Mouse (Mus musculus) midbrain, postnatal 0 days (tissue): ENCODE results near the gene Tppp2. TPM values are rescaled to one million over a fixed set of nuclear protein-coding genes. Genes with fewer than 3 reads are reported as not detected.

ENCODE experiments used
- ATAC-seq: fragments of 200-750 bp; cut with Nextera tagmentation; 2 replicates; pipeline ENCODE4 v1.8.0; 2017; ENCODE audit warnings: moderate number of reproducible peaks, mild to moderate bottlenecking, moderate TSS enrichment, moderate library complexity; ENCODE audit not compliant: low FRiP score
- DNase-seq: peaks from one replicate; pipeline ENCODE4 v3.0.0-alpha.2; 2015; ENCODE audit warnings: low spot score
- H3K27ac ChIP-seq: fragments of 300-500 bp; sonication (generic); 2 replicates; pipeline ENCODE4 v1.5.1; 2014; ENCODE audit warnings: low read depth, mild to moderate bottlenecking, low read length, mixed read lengths
- H3K27me3 ChIP-seq: fragments of 300-500 bp; sonication (generic); 2 replicates; pipeline ENCODE4 v1.6.1; 2014; ENCODE audit warnings: low read length, control low read depth, mixed read lengths; ENCODE audit not compliant: insufficient read depth
- H3K36me3 ChIP-seq: fragments of 300-500 bp; sonication (generic); 2 replicates; pipeline ENCODE4 v1.6.1; 2014; ENCODE audit warnings: low read length, control low read depth, mixed read lengths; ENCODE audit not compliant: insufficient read depth
- H3K4me1 ChIP-seq: fragments of 300-500 bp; sonication (generic); 2 replicates; pipeline ENCODE4 v1.6.1; 2014; ENCODE audit warnings: mild to moderate bottlenecking, control low read depth, antibody characterized with exemption, low read length, mixed read lengths; ENCODE audit not compliant: insufficient read depth
- H3K4me2 ChIP-seq: fragments of 300-500 bp; sonication (generic); 2 replicates; pipeline ENCODE4 v1.6.1; 2014; ENCODE audit warnings: low read depth, mild to moderate bottlenecking, low read length, mixed read lengths; ENCODE audit not compliant: poor library complexity, severe bottlenecking
- H3K4me3 ChIP-seq: fragments of 300-500 bp; sonication (generic); 2 replicates; pipeline ENCODE4 v1.5.1; 2014; ENCODE audit warnings: low read depth, mild to moderate bottlenecking, low read length, moderate library complexity
- H3K9ac ChIP-seq: fragments of 300-500 bp; sonication (generic); replicated peaks from 2 replicates; pipeline ENCODE4 v1.6.1; 2014; ENCODE audit warnings: mild to moderate bottlenecking, low read length, moderate library complexity, mixed read lengths; ENCODE audit not compliant: poor library complexity, severe bottlenecking
- H3K9me3 ChIP-seq: fragments of 300-500 bp; sonication (generic); 2 replicates; pipeline ENCODE4 v1.6.1; 2016; ENCODE audit warnings: low read length, control low read depth
- CTCF ChIP-seq: IDR thresholded peaks from 2 replicates; pipeline ENCODE4 v1.5.1; 2016; ENCODE audit warnings: antibody characterized with exemption, mild to moderate bottlenecking
- WGBS: fragments of 180-500 bp; shearing (Covaris S2); extraction: QIAGEN DNeasy Blood & Tissue Kit; methylation state at CpG from one replicate; pipeline ENCODE4 v1.1.7; 2014; 5-methylcytosine and 5-hydroxymethylcytosine counted together
- polyA plus RNA-seq: library from polyadenylated mRNA; unstranded; fragments of >200 nt; fragmentation: Nextera tagmentation; extraction: Ambion mirVana; gene quantifications from 2 replicates; pipeline ENCODE4 v1.2.1, GENCODE M21; 2015
- total RNA-seq: library from RNA; depleted of rRNA; stranded (reverse); fragments of >200 nt; gene quantifications from 2 replicates; pipeline ENCODE4 v1.2.3, GENCODE M21; 2014; rRNA removed

Gene Tppp2
- total RNA-seq = not detected in 2 replicates
- not detected in 2 replicates for polyA plus RNA-seq

- DNase-seq = no peak
- Histone ChIP-seq H3K4me3 (no peak within 1 kb of the TSS), H3K9ac (no peak within 1 kb of the TSS), H3K36me3 (no peaks in the 10 kb centered on the region), H3K27me3 (no peaks in the 10 kb centered on the region; the same call in 1 of the 2 replicates), H3K9me3 (no peaks in the 10 kb centered on the region), H3K4me1 (no peaks in the 10 kb centered on the region; the same call in 1 of the 2 replicates), H3K27ac (no peak within 1 kb of the TSS), H3K4me2 (no peak within 1 kb of the TSS)
- no peak for ATAC-seq
- 89% methylated on average over 4 of the region's 4 CpGs for WGBS
- TF ChIP-seq CTCF = no peak
Observed at GRCm38 (mm10) chr14:51918125-51918524, at the start of gene Tppp2. Tppp2 (plus strand) TSS chr14:51918425.

DNA sequence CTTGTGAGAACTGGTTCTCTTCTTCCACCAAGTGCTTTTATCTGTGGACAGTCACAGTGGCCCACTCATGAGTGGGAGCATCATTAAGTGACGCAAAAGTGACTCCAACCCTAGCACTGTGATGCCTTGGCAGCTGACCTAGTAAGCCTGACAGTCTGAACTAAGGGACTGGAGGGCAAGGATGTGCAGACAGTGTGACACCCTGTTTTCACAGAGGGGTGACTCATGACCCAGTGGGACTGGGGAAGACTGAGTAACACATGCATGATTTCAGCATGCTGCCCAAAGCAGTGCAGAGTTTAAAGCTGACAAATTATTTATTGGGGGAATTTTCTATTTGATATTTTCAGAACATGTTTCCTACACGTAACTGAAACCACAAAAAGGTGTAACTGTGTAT, 47.5 kb upstream of the Tppp2 start:
- ATAC-seq (no peak), DNase-seq (no peak)
- H3K36me3 ChIP-seq = no peaks in the 10 kb centered on the region
- no peaks in the 10 kb centered on the region for H3K9me3 ChIP-seq
- H3K27ac ChIP-seq = no peak overlapping the region
- no peak overlapping the region for H3K9ac ChIP-seq
- no peaks in the 10 kb centered on the region for H3K4me1 ChIP-seq
- WGBS = 85% methylated on average over 2 of the region's 2 CpGs
- no peak overlapping the region for H3K4me3 ChIP-seq
- no peaks in the 10 kb centered on the region for H3K27me3 ChIP-seq
- H3K4me2 ChIP-seq = no peak overlapping the region
- no peak for TF ChIP-seq CTCF

GRCm38 (mm10) chr14:51871741-51872140, 46.5 kb upstream of the Tppp2 start:
- Histone ChIP-seq H3K27ac (no peak overlapping the region), H3K4me2 (no peak overlapping the region), H3K9me3 (no peaks in the 10 kb centered on the region), H3K4me3 (no peak overlapping the region), H3K4me1 (no peaks in the 10 kb centered on the region), H3K36me3 (no peaks in the 10 kb centered on the region), H3K9ac (no peak overlapping the region), H3K27me3 (no peaks in the 10 kb centered on the region)
- DNase-seq (no peak), ATAC-seq (no peak)
- 73% methylated on average over 9 of the region's 9 CpGs for WGBS
- TF ChIP-seq CTCF = no peak

DNA sequence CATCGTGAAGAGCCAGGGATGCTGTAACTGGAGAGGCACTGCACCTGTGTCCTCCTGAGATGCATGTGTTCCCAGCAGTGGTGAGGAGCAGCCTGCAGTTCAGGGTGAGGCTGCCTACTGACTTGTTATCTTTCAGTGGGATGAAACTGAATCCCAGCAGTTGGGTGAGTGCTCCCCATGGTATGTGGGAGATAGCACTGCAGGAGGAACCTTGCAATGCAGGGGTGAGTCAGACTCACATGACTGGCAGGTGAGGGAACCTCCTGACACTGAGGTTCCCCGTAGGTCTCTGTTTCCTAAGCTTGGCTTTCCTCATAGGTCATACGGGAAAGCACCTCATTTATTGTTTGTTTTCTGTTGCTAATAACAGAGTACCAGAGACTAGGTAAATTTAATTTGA, 40.7 kb upstream of the Tppp2 start:
- H3K4me2 ChIP-seq = no peak overlapping the region
- no peaks in the 10 kb centered on the region for H3K9me3 ChIP-seq
- no peak overlapping the region for H3K9ac ChIP-seq
- ATAC-seq (no peak), DNase-seq (no peak)
- no peak overlapping the region for H3K27ac ChIP-seq
- H3K36me3 ChIP-seq = no peaks in the 10 kb centered on the region
- H3K27me3 ChIP-seq = no peaks in the 10 kb centered on the region
- no peak overlapping the region for H3K4me3 ChIP-seq
- 80% methylated on average over 3 of the region's 3 CpGs for WGBS
- H3K4me1 ChIP-seq = no peaks in the 10 kb centered on the region
- no peak for TF ChIP-seq CTCF

- under 1% methylated on average over 4 of the region's 4 CpGs for WGBS
- H3K9me3 ChIP-seq = no peaks in the 10 kb centered on the region
- H3K4me3 ChIP-seq = peak overlapping the region; percentile 65
- peaks cover 8% of the 10 kb centered on the region for H3K36me3 ChIP-seq
- peak; percentile 87 for DNase-seq
- peak; percentile 78 for TF ChIP-seq CTCF
- peaks cover 9% of the 10 kb centered on the region; the same call in 1 of the 2 replicates for H3K4me1 ChIP-seq
- no peaks in the 10 kb centered on the region for H3K27me3 ChIP-seq
- H3K4me2 ChIP-seq = peak overlapping the region; percentile 78
- peak; percentile 39 for ATAC-seq
- peak overlapping the region; percentile 73; the same call in 1 of the 2 replicates for H3K27ac ChIP-seq
- no peak overlapping the region for H3K9ac ChIP-seq
Observed at GRCm38 (mm10) chr14:51883527-51884030, 34.6 kb upstream of the Tppp2 start.

DNA sequence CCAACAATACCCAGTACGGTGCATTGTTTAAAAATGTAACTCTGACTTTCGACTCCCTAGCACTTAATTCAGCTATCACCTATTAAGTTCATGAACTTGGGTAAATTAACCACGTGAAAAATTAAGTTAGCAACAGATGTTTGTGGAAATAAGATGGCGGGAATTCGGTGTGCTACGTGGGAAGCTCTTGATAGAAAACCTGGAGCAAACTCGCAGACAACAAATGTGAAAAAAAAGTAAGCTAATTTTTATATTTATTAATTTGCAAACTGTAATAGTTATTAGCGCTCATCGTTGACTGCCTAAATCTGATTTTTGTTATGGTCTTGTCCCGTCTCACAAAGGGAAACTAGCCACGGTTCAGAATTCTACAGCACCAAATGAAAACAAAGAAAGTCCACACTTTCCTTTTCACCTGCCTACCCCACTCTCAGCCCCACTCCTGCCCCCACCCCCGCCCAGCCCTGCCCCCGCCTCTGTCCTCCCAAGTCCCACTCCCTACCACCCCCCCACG, 34.1 kb upstream of the Tppp2 start:
- Histone ChIP-seq H3K4me3 (peak overlapping the region; percentile 65), H3K4me2 (peak overlapping the region; percentile 78), H3K27me3 (no peaks in the 10 kb centered on the region), H3K9ac (peak overlapping the region; percentile 75), H3K36me3 (peaks cover 13% of the 10 kb centered on the region), H3K4me1 (peaks cover 9% of the 10 kb centered on the region; the same call in 1 of the 2 replicates), H3K9me3 (no peaks in the 10 kb centered on the region), H3K27ac (peak overlapping the region; percentile 73)
- ATAC-seq (peak; percentile 29), DNase-seq (peak; percentile 42)
- TF ChIP-seq CTCF = no peak
- under 1% methylated on average over 14 of the region's 14 CpGs for WGBS
